Mouse (Mus musculus) spleen, adult 2 months (tissue): ENCODE data around the gene Cenph.

Source experiments
- CTCF ChIP-seq: fragments of 200-500 bp; IDR thresholded peaks from 2 replicates; pipeline ENCODE4 v1.5.1; 2011; ENCODE audit warnings: mild to moderate bottlenecking, inconsistent platforms; ENCODE audit not compliant: insufficient read depth, insufficient read length, insufficient replicate concordance; ENCODE audit errors: extremely low read depth
- POLR2A ChIP-seq: fragments of 200-500 bp; IDR thresholded peaks from 2 replicates; pipeline ENCODE4 v1.6.1; 2011; ENCODE audit warnings: low read depth, low read length, inconsistent platforms

- TF ChIP-seq CTCF (no peak), POLR2A (no peak)
Measured at GRCm38 (mm10) chr13:100797171-100797570, 21.5 kb upstream of the Cenph start.
